In genomic region chr16:85012172-85012571, GRCm38 (mm10) we compare ENCODE assay signal across 23 mouse cellular contexts.
DNase-seq lines count a peak whose midpoint lies in the region; ATAC-seq lines count a peak whose summit lies in the region.
"Had no signal": no experiment of that assay in that cellular context is flagged by ENCODE, and none has a peak within 500 bp of the region (broad histone marks: within the 10 kb centered on the region; RNA-seq: fewer than 3 reads in every experiment).

No protein-coding gene starts in this region.

- H3K9ac ChIP-seq in forebrain, embryonic 16.5 days (replicated peaks; ENCODE audit: low read depth, low read length), result no peak overlapping the region
- H3K9ac ChIP-seq in forebrain, embryonic 11.5 days (ENCODE audit: low read length), result no peak overlapping the region
- H3K9ac ChIP-seq: forebrain, embryonic 12.5 days; forebrain, postnatal 0 days; heart, embryonic 13.5 days; hindbrain, embryonic 14.5 days had no signal

- peaks cover 28% of the 10 kb centered on the region for H3K36me3 ChIP-seq in forebrain, embryonic 16.5 days (ENCODE audit: control insufficient read depth, insufficient read depth)
- peaks cover 4% of the 10 kb centered on the region; the same call in 1 of the 2 replicates for H3K36me3 ChIP-seq in forebrain, embryonic 11.5 days (ENCODE audit: control insufficient read depth, insufficient read depth, low read length)
- H3K36me3 ChIP-seq: G1E had no signal

- H3K4me1 ChIP-seq in forebrain, embryonic 16.5 days (replicated peaks; ENCODE audit: control insufficient read depth, insufficient read depth, low read length), result 0 out of 2 replicates have a peak, but pooled peaks cover 2% of the 10 kb centered on the region
- no peaks in the 10 kb centered on the region for H3K4me1 ChIP-seq in forebrain, embryonic 11.5 days (replicated peaks; ENCODE audit: control insufficient read depth, insufficient read depth, low read length)
- H3K4me1 ChIP-seq: forebrain, embryonic 12.5 days had no signal

- H3K4me3 ChIP-seq in forebrain, embryonic 16.5 days (replicated peaks; ENCODE audit: low read length), result no peak overlapping the region
- no peak overlapping the region for H3K4me3 ChIP-seq in forebrain, embryonic 11.5 days (ENCODE audit: low read depth, low read length)
- H3K4me3 ChIP-seq: forebrain, embryonic 12.5 days; gastrocnemius, adult 2 months; heart, embryonic 13.5 days had no signal

- ATAC-seq in forebrain, embryonic 16.5 days, result peak; percentile 36; the same call in 1 of the 2 replicates
- no peak for ATAC-seq in forebrain, embryonic 11.5 days (replicated peaks; ENCODE audit: low FRiP score)
- no peak for ATAC-seq in inflammation-experienced regulatory T-cells, adult 6 months
- ATAC-seq: forebrain, postnatal 0 days; hindbrain, postnatal 0 days; intestine, postnatal 0 days had no signal

- H3K4me2 ChIP-seq in forebrain, embryonic 16.5 days (ENCODE audit: low read length), result no peak overlapping the region
- H3K4me2 ChIP-seq in forebrain, embryonic 11.5 days (ENCODE audit: low read depth, low read length, severe bottlenecking), result no peak overlapping the region
- H3K4me2 ChIP-seq: forebrain, embryonic 12.5 days; heart, embryonic 13.5 days; hindbrain, embryonic 14.5 days had no signal

- no peaks in the 10 kb centered on the region for H3K9me3 ChIP-seq in forebrain, embryonic 16.5 days (ENCODE audit: control insufficient read depth, low read length)
- H3K9me3 ChIP-seq in forebrain, embryonic 11.5 days (ENCODE audit: control insufficient read depth, low read length), result no peaks in the 10 kb centered on the region
- H3K9me3 ChIP-seq: forebrain, embryonic 12.5 days; heart, embryonic 13.5 days had no signal

- DNase-seq in cerebellum, adult 9-10 months, result peak; percentile 36
- DNase-seq in cerebellum, adult 18-20 months, result no peak
- DNase-seq in forebrain, embryonic 11.5 days (ENCODE audit: low spot score), result no peak
- peak; percentile 55 for DNase-seq in brain, adult 2 months (ENCODE audit: low read depth, low spot score)
- DNase-seq: adrenal gland, adult 2 months; adrenal gland, postnatal 14 days; B cell, adult 2 months; forebrain, postnatal 0 days; gastrocnemius, adult 2 months; gastrocnemius, postnatal 14 days; heart, adult 18-20 months; heart, postnatal 14 days; heart, postnatal 4 days; kidney, adult 2 months had no signal

- no peak overlapping the region for H3K27ac ChIP-seq in forebrain, embryonic 16.5 days (ENCODE audit: low read length)
- no peak overlapping the region for H3K27ac ChIP-seq in forebrain, embryonic 11.5 days (ENCODE audit: low read depth, low read length)
- H3K27ac ChIP-seq: forebrain, embryonic 12.5 days; gastrocnemius, adult 2 months; heart, embryonic 13.5 days; hindbrain, embryonic 14.5 days; hindbrain, postnatal 0 days had no signal

- 45% methylated on average over 5 of the region's 5 CpGs for WGBS in forebrain, embryonic 16.5 days
- WGBS in forebrain, embryonic 11.5 days, result 90% methylated on average over 5 of the region's 5 CpGs

- no peaks in the 10 kb centered on the region for H3K27me3 ChIP-seq in forebrain, embryonic 16.5 days (replicated peaks; ENCODE audit: control insufficient read depth, insufficient read depth, low read length)
- no peaks in the 10 kb centered on the region for H3K27me3 ChIP-seq in forebrain, embryonic 11.5 days (ENCODE audit: control insufficient read depth, insufficient read depth, low read length)
- H3K27me3 ChIP-seq: CH12.LX; forebrain, embryonic 12.5 days; heart, embryonic 13.5 days had no signal

Comparison
In these comparisons a context has a peak if more than half of its experiments do, and no peak if none do; other contexts are left out.
1. DNase-seq: peak in cerebellum, adult 9-10 months (single experiment) and brain, adult 2 months (single experiment); none in cerebellum, adult 18-20 months (0 of 2) and forebrain, embryonic 11.5 days (single experiment).